Mouse (Mus musculus): ENCODE measurements around the gene Tmbim6. TPM values are rescaled to one million over a fixed set of nuclear protein-coding genes. Genes with fewer than 3 reads are reported as not detected.
"Not testable (repeated sequence)": the region's sequence is repeated elsewhere in the genome, so short reads cannot be mapped to it uniquely, and the experiment has no call there.

Gene Tmbim6
- polyA plus RNA-seq, 1 experiment from 2014 or later, result 530 TPM

DNA sequence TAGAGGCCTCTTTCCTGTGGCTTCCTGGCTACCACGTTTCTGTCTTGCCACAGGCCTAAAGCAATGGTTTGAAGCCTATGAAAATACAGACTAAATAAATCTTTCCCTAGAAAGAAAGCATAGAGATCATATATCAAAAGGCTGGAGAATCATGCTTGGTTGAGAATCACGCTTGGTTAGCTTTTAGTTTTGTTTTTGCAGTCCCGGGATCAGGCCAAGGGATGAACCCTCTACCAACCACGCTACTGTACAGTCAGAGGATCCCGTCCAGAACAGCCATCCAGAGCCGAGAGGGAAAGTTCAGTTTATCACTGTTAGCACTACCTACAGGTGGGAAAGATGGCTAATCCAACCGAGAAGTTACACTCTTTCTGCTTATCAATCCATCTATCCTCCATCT lies 49.7 kb downstream of the Tmbim6 start:
- Histone ChIP-seq H3K4me1 (replicated peaks) (peaks cover 40% of the 10 kb centered on the region), H3K9me3 (no peaks in the 10 kb centered on the region), H3K4me3 (replicated peaks) (no peak overlapping the region), H3K36me3 (no peaks in the 10 kb centered on the region), H3K27me3 (replicated peaks) (no peaks in the 10 kb centered on the region), H3K9ac (no peak overlapping the region), H3K4me2 (replicated peaks) (no peak overlapping the region), H3K27ac (no peak overlapping the region)
- WGBS, result 69% methylated on average over 7 of the region's 7 CpGs
- ATAC-seq, result no peak

GRCm38 (mm10) chr15:99445567-99445966 lies 52.9 kb downstream of the Tmbim6 start:
- H3K4me3 ChIP-seq (replicated peaks), result no peak overlapping the region
- no peak overlapping the region for H3K4me2 ChIP-seq (replicated peaks)
- H3K27ac ChIP-seq, result no peak overlapping the region
- no peaks in the 10 kb centered on the region for H3K27me3 ChIP-seq (replicated peaks)
- H3K9ac ChIP-seq, result no peak overlapping the region
- 42% methylated on average over 6 of the region's 6 CpGs for WGBS
- peaks cover 40% of the 10 kb centered on the region for H3K4me1 ChIP-seq (replicated peaks)
- no peaks in the 10 kb centered on the region for H3K9me3 ChIP-seq
- ATAC-seq, result peak; percentile 50
- no peaks in the 10 kb centered on the region for H3K36me3 ChIP-seq

DNA sequence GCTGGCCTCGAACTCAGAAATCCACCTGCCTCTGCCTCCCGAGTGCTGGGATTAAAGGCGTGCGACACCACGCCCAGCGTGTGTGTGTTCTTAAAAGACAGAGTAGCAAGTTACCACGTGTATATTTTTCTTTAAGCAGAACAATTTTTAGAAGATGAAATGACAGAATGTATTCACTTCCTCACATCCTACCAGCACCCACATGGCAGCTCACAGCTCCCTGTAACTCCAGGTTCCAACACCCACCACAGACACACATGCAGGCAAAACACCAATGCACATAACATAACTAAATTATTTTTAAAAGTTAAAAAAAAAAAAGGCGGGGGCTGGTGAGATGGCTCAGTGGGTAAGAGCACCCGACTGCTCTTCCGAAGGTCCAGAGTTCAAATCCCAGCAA lies 53.5 kb downstream of the Tmbim6 start:
- not testable (repeated sequence) for H3K4me3 ChIP-seq (replicated peaks); H3K27me3 ChIP-seq (replicated peaks); H3K27ac ChIP-seq; ATAC-seq; H3K9ac ChIP-seq; H3K36me3 ChIP-seq; H3K4me2 ChIP-seq (replicated peaks); H3K9me3 ChIP-seq
- H3K4me1 ChIP-seq (replicated peaks), result peaks cover 36% of the 10 kb centered on the region
- 91% methylated on average over 10 of the region's 10 CpGs for WGBS

- H3K27me3 ChIP-seq (replicated peaks), result no peaks in the 10 kb centered on the region
- WGBS, result 56% methylated on average over 9 of the region's 9 CpGs
- H3K36me3 ChIP-seq, result no peaks in the 10 kb centered on the region
- no peaks in the 10 kb centered on the region for H3K9me3 ChIP-seq
- H3K27ac ChIP-seq, result peak overlapping the region; percentile 13; the same call in 1 of the 2 replicates
- H3K4me2 ChIP-seq (replicated peaks), result no peak overlapping the region; the same call in 1 of the 2 replicates
- H3K4me1 ChIP-seq (replicated peaks), result peaks cover 31% of the 10 kb centered on the region
- H3K9ac ChIP-seq, result no peak overlapping the region
- peak; percentile 52; the same call in 1 of the 2 replicates for ATAC-seq
- no peak overlapping the region for H3K4me3 ChIP-seq (replicated peaks)
Observed at GRCm38 (mm10) chr15:99449131-99449750, 56.6 kb downstream of the Tmbim6 start.

DNA sequence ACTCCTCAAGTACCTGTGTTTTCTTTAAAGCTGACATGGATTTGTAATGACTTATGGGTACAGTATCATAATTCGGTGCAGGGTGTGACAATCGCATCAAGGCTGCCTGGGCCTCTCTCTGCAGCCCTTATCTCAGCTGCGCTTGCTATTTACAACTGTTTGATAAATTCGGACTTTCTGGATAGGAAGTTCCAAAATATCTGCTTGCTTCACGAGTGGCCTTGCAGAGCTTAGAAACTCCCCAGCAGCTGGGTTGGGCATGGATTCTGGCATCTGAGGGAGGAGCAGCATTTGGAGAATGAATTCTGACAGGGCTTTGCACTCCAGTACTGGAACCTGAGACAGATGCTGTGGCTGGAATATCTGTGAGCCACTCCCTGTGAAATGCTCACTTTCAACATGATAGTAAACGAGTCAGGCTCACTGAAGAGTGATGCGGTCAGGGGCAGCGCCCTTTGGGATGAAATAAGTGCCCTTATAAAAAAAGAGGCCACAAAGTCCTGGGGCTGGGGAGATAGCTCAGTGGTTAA lies 57.1 kb downstream of the Tmbim6 start:
- Histone ChIP-seq H3K9ac (no peak overlapping the region), H3K27me3 (replicated peaks) (no peaks in the 10 kb centered on the region), H3K27ac (peak overlapping the region; percentile 13), H3K4me2 (replicated peaks) (no peak overlapping the region; the same call in 1 of the 2 replicates), H3K4me1 (replicated peaks) (peaks cover 33% of the 10 kb centered on the region), H3K9me3 (no peaks in the 10 kb centered on the region), H3K4me3 (replicated peaks) (no peak overlapping the region), H3K36me3 (no peaks in the 10 kb centered on the region)
- peak; percentile 27; the same call in 1 of the 2 replicates for ATAC-seq
- 52% methylated on average over 8 of the region's 8 CpGs for WGBS

DNA sequence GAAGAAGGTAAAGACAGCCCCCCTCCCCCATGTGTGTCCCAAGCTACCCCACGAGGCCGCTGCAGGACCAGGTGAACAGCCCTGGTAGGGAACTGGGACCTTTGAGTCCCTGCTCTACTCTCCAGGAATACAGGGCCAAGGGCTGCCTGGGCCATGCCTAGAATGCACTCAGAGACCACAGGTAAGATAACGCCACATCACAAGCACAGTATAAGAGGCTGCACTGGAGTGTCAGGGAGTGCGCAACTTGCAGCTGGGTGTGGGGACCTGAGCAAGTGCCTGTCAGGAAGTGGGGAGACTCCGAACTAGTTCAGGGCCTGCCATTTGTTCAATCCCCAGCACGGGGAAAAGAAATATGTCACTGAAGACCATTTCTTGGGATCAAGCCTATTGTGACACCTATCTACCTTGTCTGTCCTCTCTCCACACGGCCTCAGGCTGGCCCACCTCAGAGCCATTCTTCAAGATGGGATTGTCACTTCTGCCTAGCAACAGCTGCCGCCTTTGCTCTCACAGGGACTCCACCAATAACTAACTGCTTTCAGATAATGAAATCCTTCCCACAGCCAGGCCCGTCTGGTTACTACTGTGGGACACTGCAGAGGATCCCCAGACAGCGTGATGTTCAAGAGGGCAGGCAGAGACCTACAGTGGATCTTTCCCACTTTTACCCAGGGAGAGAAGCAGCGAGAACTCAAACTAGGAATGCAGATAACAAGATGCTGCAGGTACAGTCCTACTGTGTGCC lies 60.6 kb downstream of the Tmbim6 start:
- H3K9ac ChIP-seq, result no peak overlapping the region
- H3K27ac ChIP-seq, result no peak overlapping the region
- no peaks in the 10 kb centered on the region for H3K36me3 ChIP-seq
- no peaks in the 10 kb centered on the region for H3K27me3 ChIP-seq (replicated peaks)
- peaks cover 58% of the 10 kb centered on the region for H3K4me1 ChIP-seq (replicated peaks)
- ATAC-seq, result no peak
- 72% methylated on average over 11 of the region's 11 CpGs for WGBS
- no peak overlapping the region for H3K4me2 ChIP-seq (replicated peaks)
- no peaks in the 10 kb centered on the region for H3K9me3 ChIP-seq
- H3K4me3 ChIP-seq (replicated peaks), result no peak overlapping the region

DNA sequence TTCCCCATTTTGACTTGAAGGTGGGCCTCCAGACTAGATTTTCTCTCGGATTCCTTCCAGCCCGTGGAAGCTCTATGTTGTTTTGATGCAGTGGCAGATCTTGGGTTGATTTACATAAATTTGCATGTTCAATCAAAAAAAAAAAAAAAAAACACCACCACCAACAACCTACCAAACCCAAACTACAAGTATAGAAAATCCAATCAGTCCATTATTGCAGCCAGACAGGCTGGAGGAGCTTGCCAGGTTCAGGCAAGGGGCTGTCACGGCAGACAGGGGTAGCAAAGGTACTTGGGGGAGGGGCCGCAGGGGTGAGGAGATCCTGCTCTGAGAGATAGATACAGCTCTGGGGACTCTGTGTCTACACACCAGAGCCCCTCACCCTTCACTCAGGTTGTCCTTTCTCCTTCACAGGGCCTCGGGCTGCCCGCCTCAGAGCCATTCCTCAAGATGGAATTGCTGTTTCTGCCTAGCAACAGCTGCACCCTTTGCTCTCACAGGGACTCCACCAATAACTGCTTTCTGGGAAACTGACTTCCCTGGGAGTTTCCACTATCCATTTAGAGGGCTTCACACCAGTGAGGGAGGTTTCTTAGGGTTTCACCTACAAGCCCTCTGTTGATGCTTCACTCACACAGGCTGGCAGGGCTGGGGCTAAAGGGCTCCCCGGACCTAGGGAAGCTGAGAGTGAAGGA lies 62.0 kb downstream of the Tmbim6 start:
- Histone ChIP-seq H3K27ac (no peak overlapping the region), H3K36me3 (no peaks in the 10 kb centered on the region), H3K4me2 (replicated peaks) (no peak overlapping the region), H3K9me3 (no peaks in the 10 kb centered on the region), H3K27me3 (replicated peaks) (no peaks in the 10 kb centered on the region), H3K9ac (no peak overlapping the region), H3K4me3 (replicated peaks) (no peak overlapping the region), H3K4me1 (replicated peaks) (peaks cover 46% of the 10 kb centered on the region)
- no peak for ATAC-seq
- WGBS, result 78% methylated on average over 7 of the region's 7 CpGs

- Histone ChIP-seq H3K9me3 (no peaks in the 10 kb centered on the region), H3K4me2 (replicated peaks) (0 out of 2 replicates have a peak overlapping the region, but pooled peaks have one; percentile 93), H3K9ac (no peak overlapping the region), H3K4me3 (replicated peaks) (no peak overlapping the region), H3K27me3 (replicated peaks) (no peaks in the 10 kb centered on the region), H3K36me3 (no peaks in the 10 kb centered on the region), H3K27ac (no peak overlapping the region), H3K4me1 (replicated peaks) (peaks cover 40% of the 10 kb centered on the region)
- ATAC-seq, result no peak
- WGBS, result 76% methylated on average over 3 of the region's 3 CpGs
Observed at GRCm38 (mm10) chr15:99455415-99455814, 62.7 kb downstream of the Tmbim6 start.

- H3K4me3 ChIP-seq (replicated peaks), result peak overlapping the region; percentile 87
- 31% methylated on average over 7 of the region's 7 CpGs for WGBS
- H3K9me3 ChIP-seq, result no peaks in the 10 kb centered on the region
- no peak for ATAC-seq
- peaks cover 36% of the 10 kb centered on the region for H3K4me1 ChIP-seq (replicated peaks)
- peak overlapping the region; percentile 93 for H3K4me2 ChIP-seq (replicated peaks)
- no peaks in the 10 kb centered on the region for H3K36me3 ChIP-seq
- peak overlapping the region; percentile 93 for H3K27ac ChIP-seq
- peak overlapping the region; percentile 71 for H3K9ac ChIP-seq
- H3K27me3 ChIP-seq (replicated peaks), result no peaks in the 10 kb centered on the region
Observed at GRCm38 (mm10) chr15:99456338-99456962, 63.8 kb downstream of the Tmbim6 start.

- peak overlapping the region; percentile 87 for H3K4me3 ChIP-seq (replicated peaks)
- peak overlapping the region; percentile 93 for H3K4me2 ChIP-seq (replicated peaks)
- ATAC-seq, result peak; percentile 71
- H3K4me1 ChIP-seq (replicated peaks), result peaks cover 32% of the 10 kb centered on the region
- no peaks in the 10 kb centered on the region for H3K36me3 ChIP-seq
- no peaks in the 10 kb centered on the region for H3K9me3 ChIP-seq
- H3K27ac ChIP-seq, result peak overlapping the region; percentile 93
- WGBS, result under 1% methylated on average over 43 of the region's 43 CpGs
- no peaks in the 10 kb centered on the region for H3K27me3 ChIP-seq (replicated peaks)
- H3K9ac ChIP-seq, result peak overlapping the region; percentile 71
Observed at GRCm38 (mm10) chr15:99456963-99457605, 64.4 kb downstream of the Tmbim6 start.

DNA sequence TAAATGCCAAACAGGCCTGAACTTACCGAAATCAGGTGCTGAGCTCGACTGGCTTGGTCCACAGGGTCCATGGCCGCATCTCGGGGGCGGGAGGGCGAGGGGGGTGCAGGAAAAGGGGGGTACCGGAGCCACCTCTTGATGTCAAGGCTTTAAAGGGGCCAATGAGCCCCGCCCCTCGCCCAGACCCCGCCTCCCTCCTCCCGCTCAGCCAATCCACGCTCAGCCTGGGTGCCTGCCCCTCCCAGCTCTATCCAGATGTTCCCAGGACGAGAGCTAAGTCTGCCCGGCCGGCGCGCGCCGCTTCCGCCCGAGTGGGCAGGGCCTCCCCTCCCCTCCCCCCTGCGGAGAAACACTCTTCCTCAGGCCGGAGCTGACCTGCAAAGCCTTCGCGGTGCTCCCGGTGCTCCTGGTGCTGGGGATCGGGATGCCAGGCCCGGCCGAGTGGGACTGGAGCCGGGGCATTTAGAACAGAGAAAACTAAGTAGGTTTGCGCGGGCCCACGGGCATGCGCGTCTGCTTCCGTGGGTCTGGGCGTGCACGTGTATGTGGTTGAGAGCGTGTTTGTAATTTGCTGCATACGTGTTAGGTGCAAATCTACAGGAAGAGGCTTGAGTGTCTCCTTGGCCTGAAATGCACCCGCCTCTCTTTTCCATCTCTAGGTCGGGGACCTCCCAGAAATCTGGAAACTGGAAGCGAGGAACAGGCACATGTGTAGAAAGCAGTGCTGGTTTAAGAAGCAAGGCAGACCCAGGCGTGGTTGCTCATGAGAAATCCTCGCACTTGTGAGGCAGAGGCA lies 65.1 kb downstream of the Tmbim6 start, which contains the start of gene Nckap5l:
TSS of gene Nckap5l (minus strand) at position 143 of the 796 bp plus-strand sequence.
- Histone ChIP-seq H3K4me1 (replicated peaks) (peaks cover 32% of the 10 kb centered on the region), H3K27me3 (replicated peaks) (no peaks in the 10 kb centered on the region), H3K36me3 (no peaks in the 10 kb centered on the region), H3K4me2 (replicated peaks) (peak within 1 kb of the TSS; percentile 93), H3K27ac (peak within 1 kb of the TSS; percentile 93), H3K4me3 (replicated peaks) (peak within 1 kb of the TSS; percentile 87), H3K9ac (peak within 1 kb of the TSS; percentile 71), H3K9me3 (no peaks in the 10 kb centered on the region)
- 1% methylated on average over 45 of the region's 45 CpGs for WGBS
- peak; percentile 97 for ATAC-seq
